Mouse (Mus musculus) megakaryocyte, embryonic 14.5 days (primary cell): Measurements from ENCODE around the gene Gstm4. TPM values are rescaled to one million over a fixed set of nuclear protein-coding genes. Genes with fewer than 3 reads are reported as not detected.
"Not testable (repeated sequence)": the region's sequence is repeated elsewhere in the genome, so short reads cannot be mapped to it uniquely, and the experiment has no call there.

Experiments used
- H3K27me3 ChIP-seq: replicated peaks from 2 replicates; pipeline ENCODE3; 2012; ENCODE audit warnings: inconsistent platforms
- H3K36me3 ChIP-seq: replicated peaks from 2 replicates; pipeline ENCODE3; 2012; ENCODE audit warnings: low read length, inconsistent platforms, mixed read lengths
- H3K4me1 ChIP-seq: 2 replicates; pipeline ENCODE4 v1.6.1; 2012; ENCODE audit warnings: inconsistent platforms
- H3K4me3 ChIP-seq: replicated peaks from 2 replicates; pipeline ENCODE3; 2012; ENCODE audit warnings: moderate library complexity, mild to moderate bottlenecking, inconsistent platforms
- H3K9me3 ChIP-seq: 2 replicates; pipeline ENCODE4 v1.6.1; 2012; ENCODE audit warnings: inconsistent platforms
- FLI1 ChIP-seq: IDR thresholded peaks from 2 replicates; pipeline ENCODE4 v1.6.1; 2012; ENCODE audit warnings: low read length, inconsistent platforms, mixed read lengths
- GATA1 ChIP-seq: IDR thresholded peaks from 3 replicates; pipeline ENCODE4 v1.6.1; 2012; ENCODE audit warnings: mixed read lengths, low read length, inconsistent platforms, borderline replicate concordance
- polyA plus RNA-seq: library from polyadenylated mRNA; stranded (reverse); fragments of >175 nt; gene quantifications from 2 replicates; pipeline ENCODE4 v1.2.3, GENCODE M21; 2012; ENCODE audit warnings: low replicate concordance; ENCODE audit not compliant: insufficient read depth

The Gstm4 gene
- polyA plus RNA-seq, 1 experiment: 1.4 TPM

DNA sequence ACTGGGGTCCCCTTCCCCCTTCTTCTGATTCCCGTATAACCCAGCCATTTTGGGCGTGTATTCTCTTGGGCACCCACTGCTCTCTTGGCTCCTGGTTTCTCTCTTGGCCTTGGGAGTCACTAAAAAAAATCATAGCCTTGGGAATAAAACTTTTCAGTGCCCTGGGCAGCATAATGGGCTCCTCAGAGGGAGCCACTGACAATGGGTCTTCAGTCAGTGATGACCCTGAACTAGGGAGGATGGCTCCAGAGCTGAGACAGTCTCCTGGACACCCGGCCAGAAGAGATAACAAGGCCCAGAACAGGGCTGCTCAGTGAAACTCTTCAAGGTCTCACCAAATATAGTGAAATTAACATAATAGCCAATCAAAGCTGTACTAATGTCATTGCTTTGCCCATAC lies 46.1 kb downstream of the Gstm4 start:
- Histone ChIP-seq H3K36me3 (no peaks in the 10 kb centered on the region), H3K4me1 (no peaks in the 10 kb centered on the region), H3K9me3 (peaks cover 16% of the 10 kb centered on the region), H3K4me3 (no peak overlapping the region), H3K27me3 (peaks cover 9% of the 10 kb centered on the region)
- no peak for TF ChIP-seq GATA1
- no peak for TF ChIP-seq FLI1

DNA sequence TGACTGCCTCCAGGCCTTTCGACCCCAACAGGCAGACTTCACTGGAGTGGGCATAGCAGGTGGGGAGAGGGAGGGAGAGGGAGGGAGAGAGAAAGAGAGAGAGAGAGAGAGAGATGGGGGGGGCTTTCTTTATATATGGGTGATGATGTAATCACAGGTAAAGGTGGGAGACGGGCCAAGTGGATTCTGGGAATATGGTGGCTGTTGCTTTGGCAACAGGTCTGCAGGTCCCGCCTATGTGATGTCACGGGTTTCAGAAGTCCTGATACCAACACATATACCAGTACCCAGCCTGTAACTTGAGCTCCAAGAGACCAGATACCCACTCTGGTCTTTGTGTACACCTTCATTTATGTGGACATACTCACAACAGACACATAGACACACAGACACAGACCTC lies 48.1 kb downstream of the Gstm4 start:
- H3K9me3 ChIP-seq: peaks cover 17% of the 10 kb centered on the region
- H3K4me3 ChIP-seq: no peak overlapping the region
- no peak for TF ChIP-seq GATA1
- TF ChIP-seq FLI1: no peak
- H3K36me3 ChIP-seq: no peaks in the 10 kb centered on the region
- no peaks in the 10 kb centered on the region for H3K4me1 ChIP-seq
- H3K27me3 ChIP-seq: peaks cover 3% of the 10 kb centered on the region

DNA sequence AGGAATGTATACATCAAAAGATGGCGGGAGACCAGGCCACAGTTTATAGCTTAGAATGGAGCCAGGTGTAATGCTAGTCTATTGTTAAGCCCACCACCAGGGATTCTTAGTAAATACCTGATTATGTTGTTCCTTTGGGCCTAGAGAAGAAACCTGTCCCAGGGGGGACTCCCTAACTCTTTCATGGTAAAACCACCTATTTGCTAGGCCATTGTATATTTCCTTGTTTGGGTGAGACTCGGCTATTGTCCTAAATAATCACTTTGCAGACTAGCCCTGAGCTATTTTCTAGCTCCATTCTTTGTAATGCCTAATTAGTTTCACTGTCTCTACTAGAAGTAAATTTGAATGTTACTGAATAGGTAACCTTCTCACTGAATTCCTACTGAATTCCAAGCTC lies 48.7 kb downstream of the Gstm4 start:
- H3K36me3 ChIP-seq, H3K4me3 ChIP-seq, H3K4me1 ChIP-seq, H3K27me3 ChIP-seq: not testable (repeated sequence)
- H3K9me3 ChIP-seq: peaks cover 17% of the 10 kb centered on the region

Other genes starting within 250 kb of the Gstm4 start
- not detected in 2 replicates for gene Eps8l3, start 167.7 kb downstream of the Gstm4 start, polyA plus RNA-seq
- gene Gstm5, start 149.1 kb downstream of the Gstm4 start, polyA plus RNA-seq: not detected in 2 replicates
- not detected in 2 replicates for gene Gstm7, start 113.1 kb downstream of the Gstm4 start, polyA plus RNA-seq
- not detected in 2 replicates for gene Gstm6, start 101.1 kb downstream of the Gstm4 start, polyA plus RNA-seq
- gene Gstm3, start 75.6 kb downstream of the Gstm4 start, polyA plus RNA-seq: not detected in 2 replicates
- 0.83 TPM in 1 of 2 replicates, not detected in the other for gene Gstm2, start 58.4 kb downstream of the Gstm4 start, polyA plus RNA-seq
- gene Gstm1, start 26.9 kb downstream of the Gstm4 start, polyA plus RNA-seq: 55.5 and 118 TPM in 2 replicates
- 101 and 286 TPM in 2 replicates for gene Ampd2, start 41.8 kb upstream of the Gstm4 start, polyA plus RNA-seq
- gene Gnat2, start 47.9 kb upstream of the Gstm4 start, polyA plus RNA-seq: not detected in 2 replicates
- 4.0 TPM in 1 of 2 replicates, not detected in the other for gene Gnai3, start 101.3 kb upstream of the Gstm4 start, polyA plus RNA-seq
- not detected in 2 replicates for gene Gpr61, start 110.0 kb upstream of the Gstm4 start, polyA plus RNA-seq
- gene Amigo1, start 141.4 kb upstream of the Gstm4 start, polyA plus RNA-seq: not detected in 2 replicates
- 3.3 and 3.9 TPM in 2 replicates for gene Cyb561d1, start 156.3 kb upstream of the Gstm4 start, polyA plus RNA-seq
- 7.8 and 14.9 TPM in 2 replicates for gene Atxn7l2, start 166.0 kb upstream of the Gstm4 start, polyA plus RNA-seq
- not detected in 2 replicates for gene Sypl2, start 181.8 kb upstream of the Gstm4 start, polyA plus RNA-seq
- gene Psma5, start 212.0 kb upstream of the Gstm4 start, polyA plus RNA-seq: 6.0 TPM in 1 of 2 replicates, not detected in the other
- 11.0 and 16.3 TPM in 2 replicates for gene Sort1, start 239.2 kb upstream of the Gstm4 start, polyA plus RNA-seq